Mouse (Mus musculus): Measurements from ENCODE around the gene Pacsin1.

- TF ChIP-seq MAX (IDR thresholded peaks at IDR 0.05), result no peak
- TF ChIP-seq CTCF (IDR thresholded peaks at IDR 0.05; ENCODE audit: control insufficient read depth, insufficient read depth, insufficient read length), result no peak
- no peak for TF ChIP-seq MYOD1 (IDR thresholded peaks at IDR 0.05; ENCODE audit: control insufficient read depth, insufficient read length, low read depth)
These were observed 61.5 kb downstream of the Pacsin1 start for GRCm38 (mm10) chr17:27716804-27717203.
